Mouse (Mus musculus) kidney, adult 2 months (tissue): Measurements from ENCODE around the gene Myb.

Experiments
- CTCF ChIP-seq: fragments of 200-500 bp; conservative IDR thresholded peaks from 2 replicates; pipeline ENCODE4 v1.5.1; 2011; ENCODE audit warnings: low read depth, mild to moderate bottlenecking, control low read depth, low read length, moderate library complexity, mixed read lengths; ENCODE audit not compliant: insufficient read depth, insufficient read length
- POLR2A ChIP-seq: fragments of 200-500 bp; IDR thresholded peaks from one replicate; pipeline ENCODE4 v1.6.1; 2011; ENCODE audit warnings: low read depth, low read length, control low read depth

- TF ChIP-seq CTCF: no peak
- TF ChIP-seq POLR2A: no peak
Observed at GRCm38 (mm10) chr10:21128086-21128611, 32.6 kb downstream of the Myb start.
